Mouse (Mus musculus) ES-Bruce4 (cell line): Measurements from ENCODE around the gene Pabpn1l.

Source experiments
- CTCF ChIP-seq: IDR thresholded peaks from one replicate; pipeline ENCODE4 v1.8.1; 2011; ENCODE audit warnings: low read depth, low read length
- EP300 ChIP-seq: IDR thresholded peaks from 2 replicates; pipeline ENCODE4 v1.6.1; 2011; ENCODE audit warnings: low read depth, low read length; ENCODE audit not compliant: insufficient read depth
- POLR2A ChIP-seq: IDR thresholded peaks from one replicate; pipeline ENCODE4 v1.8.1; 2011; ENCODE audit warnings: low read length; ENCODE audit not compliant: insufficient read depth

DNA sequence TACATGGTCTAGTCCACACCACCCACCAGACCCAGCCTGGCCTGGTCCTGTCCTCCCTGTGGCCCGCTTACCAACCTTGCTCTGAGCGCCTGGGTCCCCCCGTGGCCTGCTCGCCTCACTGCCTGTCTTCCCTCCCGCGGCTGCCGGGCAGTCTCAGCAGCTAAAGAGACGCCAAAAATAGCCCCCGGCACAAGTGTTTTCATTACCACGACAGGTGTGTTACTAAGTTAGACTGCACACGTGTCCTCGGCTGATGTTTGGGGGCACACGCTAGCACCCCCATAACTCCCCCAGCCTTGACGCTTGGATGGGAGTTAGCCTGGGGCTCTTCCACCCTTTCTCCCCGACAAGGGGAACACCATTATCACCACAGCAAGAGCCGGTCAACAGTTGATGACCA lies 23.8 kb upstream of the Pabpn1l start:
- TF ChIP-seq CTCF, result no peak
- no peak for TF ChIP-seq EP300
- no peak for TF ChIP-seq POLR2A
